Mouse (Mus musculus): ENCODE results near the gene Sirt3.

Gene Sirt3

GRCm38 (mm10) chr7:140847755-140848580 is 34.1 kb downstream of the Sirt3 start, which contains the start of gene Odf3:
TSS of gene Odf3 (plus strand) at chr7:140847805.
- DNase-seq, result no peak

GRCm38 (mm10) chr7:140846676-140847075 is 35.4 kb downstream of the Sirt3 start:
- DNase-seq, result no peak

GRCm38 (mm10) chr7:140845683-140846082 is 36.4 kb downstream of the Sirt3 start:
- DNase-seq, result no peak

- DNase-seq, result peak; percentile 85
Observed at GRCm38 (mm10) chr7:140844905-140845665, 37.0 kb downstream of the Sirt3 start, which contains the start of gene Scgb1c1. TSS of gene Scgb1c1 (plus strand) at chr7:140845547.

- DNase-seq, result no peak
Observed at GRCm38 (mm10) chr7:140843806-140844205, 38.3 kb downstream of the Sirt3 start.

GRCm38 (mm10) chr7:140840750-140841735 is 41.1 kb downstream of the Sirt3 start:
- DNase-seq, result no peak

GRCm38 (mm10) chr7:140839556-140839955 is 42.6 kb downstream of the Sirt3 start:
- DNase-seq, result no peak

- peak; percentile 55 for DNase-seq
Observed at GRCm38 (mm10) chr7:140836243-140837115, 45.6 kb downstream of the Sirt3 start.

- no peak for DNase-seq
Observed at GRCm38 (mm10) chr7:140835758-140836087, 46.4 kb downstream of the Sirt3 start.

- DNase-seq, result no peak
Observed at GRCm38 (mm10) chr7:140834968-140835757, 46.9 kb downstream of the Sirt3 start, which contains the start of gene Urah. TSS of gene Urah (plus strand) at chr7:140835018.

GRCm38 (mm10) chr7:140833341-140833740 is 48.8 kb downstream of the Sirt3 start:
- DNase-seq, result no peak

- no peak for DNase-seq
Observed at GRCm38 (mm10) chr7:140831447-140831846, 50.7 kb downstream of the Sirt3 start.

- DNase-seq, result peak; percentile 83
Observed at GRCm38 (mm10) chr7:140828171-140828881, 53.8 kb downstream of the Sirt3 start.

GRCm38 (mm10) chr7:140822731-140823130 is 59.4 kb downstream of the Sirt3 start:
- no peak for DNase-seq

GRCm38 (mm10) chr7:140821653-140822329 is 60.3 kb downstream of the Sirt3 start, which contains the start of gene Zfp941:
TSS of gene Zfp941 (minus strand) at chr7:140822178.
- peak; percentile 79 for DNase-seq

- no peak for DNase-seq
Observed at GRCm38 (mm10) chr7:140821305-140821652, 60.8 kb downstream of the Sirt3 start.

- DNase-seq, result no peak
Observed at GRCm38 (mm10) chr7:140820173-140820572, 61.9 kb downstream of the Sirt3 start.
